Mouse (Mus musculus): ENCODE data around the gene Proser3. TPM values are rescaled to one million over a fixed set of nuclear protein-coding genes. Genes with fewer than 3 reads are reported as not detected.

Proser3 gene
- 8.5 and 10.8 TPM in 2 replicates for polyA plus RNA-seq (2012; rRNA removed)

DNA sequence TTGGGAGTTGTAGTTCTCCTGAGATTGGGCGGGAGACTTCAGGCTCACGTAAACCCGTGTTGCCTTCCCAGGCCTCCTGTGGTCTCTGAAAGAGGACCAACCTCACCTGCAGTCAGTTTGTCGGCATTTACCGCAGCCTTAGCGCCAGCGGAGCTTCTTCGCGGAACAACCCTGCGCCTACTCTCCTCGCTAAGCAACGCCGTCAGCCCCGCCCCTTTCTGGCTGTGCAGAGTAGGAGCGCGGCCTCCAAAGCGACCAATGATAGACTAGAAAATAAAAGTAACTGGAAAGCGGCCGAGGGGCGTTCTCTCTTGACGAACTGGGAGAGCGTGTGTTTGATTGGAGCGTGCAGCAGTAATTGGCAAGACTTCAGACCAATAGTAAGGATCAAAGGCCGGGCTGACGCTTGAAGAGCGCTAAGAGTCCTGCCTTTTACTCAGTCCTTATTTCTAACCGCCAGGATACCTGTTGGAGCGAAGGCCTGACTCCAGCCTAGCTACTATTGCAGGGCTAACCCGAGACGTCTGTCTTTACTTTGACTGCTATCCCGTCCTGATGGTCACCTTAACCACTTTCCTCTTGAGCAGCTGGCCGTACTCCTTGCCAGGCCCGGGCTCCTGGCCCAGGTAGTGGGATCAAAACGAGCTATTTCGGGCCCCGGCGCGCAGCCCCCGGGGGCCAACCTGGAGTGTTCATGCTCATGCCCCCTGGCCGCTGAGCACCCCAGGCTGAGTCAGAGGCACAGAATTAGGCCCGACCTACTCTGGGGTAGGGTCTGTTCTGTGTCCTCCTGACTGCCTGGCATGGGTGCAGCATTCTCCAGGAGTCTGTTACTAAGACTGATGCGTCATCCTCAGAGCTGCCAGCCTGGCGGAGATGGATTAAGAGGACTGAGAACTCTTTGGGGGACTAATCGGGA lies at the start of gene Proser3, which contains the start of gene Hspb6:
Proser3 (minus strand) TSS at position 198 of the 919 bp plus-strand sequence.
Hspb6 (plus strand) TSS at position 77 of the 919 bp plus-strand sequence.
- under 1% methylated on average over 44 of the region's 44 CpGs for WGBS
- TF ChIP-seq POLR2A (IDR thresholded peaks at IDR 0.05; ENCODE audit: low read depth, low read length) (peak; percentile 54), CTCF (IDR thresholded peaks at IDR 0.05; ENCODE audit: extremely low read depth, insufficient read depth, insufficient read length, insufficient replicate concordance) (0 out of 2 replicates have a peak, but pooled peaks have one; percentile 5)
- H3K36me3 ChIP-seq (ENCODE audit: control insufficient read depth, insufficient read depth, low read length), result peaks cover 16% of the 10 kb centered on the region
- DNase-seq (ENCODE audit: low read depth in 1 of 2, low spot score in 2 of 2), result peak; percentile 94 to 97
- H3K4me3 ChIP-seq (ENCODE audit: extremely low read depth, insufficient read depth, insufficient read length), result peak within 1 kb of the TSS; percentile 87
- peak within 1 kb of the TSS; percentile 99 for H3K27ac ChIP-seq (ENCODE audit: insufficient read depth, low read length)
- H3K4me1 ChIP-seq (ENCODE audit: control insufficient read depth, insufficient read depth, insufficient read length), result peaks cover 5% of the 10 kb centered on the region
- H3K27me3 ChIP-seq (ENCODE audit: control insufficient read depth, insufficient read depth, low read length), result no peaks in the 10 kb centered on the region

DNA sequence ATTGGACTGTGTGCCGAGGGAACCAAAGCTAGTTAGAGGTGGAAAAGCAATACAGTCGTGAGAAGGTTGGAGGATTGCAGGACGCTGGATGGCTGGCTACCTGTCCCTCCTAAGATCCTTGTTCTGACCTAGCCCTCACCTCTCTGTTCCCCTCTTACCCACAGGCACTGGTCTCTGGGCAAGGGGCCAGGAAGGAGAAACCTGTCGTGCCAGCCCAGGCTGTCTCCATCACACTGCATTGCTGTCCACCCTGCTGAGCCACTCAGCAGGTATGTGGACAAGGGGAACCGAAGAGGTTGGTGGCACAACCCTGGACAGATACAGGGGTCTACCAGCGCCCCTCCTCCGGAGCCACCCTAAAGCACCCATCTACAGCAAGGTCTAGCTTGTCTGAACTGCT lies 48.6 kb upstream of the Proser3 start:
- Histone ChIP-seq H3K4me1 (ENCODE audit: control insufficient read depth, insufficient read depth, insufficient read length) (no peaks in the 10 kb centered on the region), H3K27me3 (ENCODE audit: control insufficient read depth, insufficient read depth, low read length) (no peaks in the 10 kb centered on the region), H3K36me3 (ENCODE audit: control insufficient read depth, insufficient read depth, low read length) (no peaks in the 10 kb centered on the region), H3K4me3 (ENCODE audit: extremely low read depth, insufficient read depth, insufficient read length) (no peak overlapping the region), H3K27ac (ENCODE audit: insufficient read depth, low read length) (no peak overlapping the region)
- no peak for DNase-seq (ENCODE audit: low read depth in 1 of 2, low spot score in 2 of 2)
- TF ChIP-seq CTCF (IDR thresholded peaks at IDR 0.05; ENCODE audit: extremely low read depth, insufficient read depth, insufficient read length, insufficient replicate concordance), result no peak
- no peak for TF ChIP-seq POLR2A (IDR thresholded peaks at IDR 0.05; ENCODE audit: low read depth, low read length)
- 79% methylated on average over 7 of the region's 7 CpGs for WGBS

DNA sequence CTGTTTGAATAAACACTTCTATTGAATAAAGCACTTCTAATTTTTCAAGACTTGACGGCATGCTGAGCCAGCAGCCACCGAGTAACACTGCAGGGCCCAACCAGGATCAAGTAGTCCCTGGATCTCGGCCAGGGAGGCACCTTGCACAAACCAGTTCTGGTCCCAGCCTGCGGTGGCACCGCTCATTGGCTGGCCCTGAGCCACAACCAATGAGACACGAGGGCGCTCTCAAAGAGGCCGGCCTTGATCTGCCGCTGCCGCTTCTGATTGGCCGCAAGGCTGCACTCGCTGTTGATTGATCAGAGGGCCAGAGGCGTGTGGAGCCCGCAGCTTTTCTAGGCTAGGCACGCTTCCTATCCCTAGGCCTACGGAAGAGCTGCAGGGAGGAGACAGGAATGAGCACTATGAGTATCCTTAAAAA lies 47.8 kb upstream of the Proser3 start:
- H3K36me3 ChIP-seq (ENCODE audit: control insufficient read depth, insufficient read depth, low read length), result no peaks in the 10 kb centered on the region
- TF ChIP-seq POLR2A (IDR thresholded peaks at IDR 0.05; ENCODE audit: low read depth, low read length), result no peak
- TF ChIP-seq CTCF (IDR thresholded peaks at IDR 0.05; ENCODE audit: extremely low read depth, insufficient read depth, insufficient read length, insufficient replicate concordance), result no peak
- H3K27me3 ChIP-seq (ENCODE audit: control insufficient read depth, insufficient read depth, low read length), result no peaks in the 10 kb centered on the region
- DNase-seq (ENCODE audit: low read depth in 1 of 2, low spot score in 2 of 2), result peak in 1 of 2 experiments; percentile 48
- H3K4me3 ChIP-seq (ENCODE audit: extremely low read depth, insufficient read depth, insufficient read length), result no peak overlapping the region
- no peak overlapping the region for H3K27ac ChIP-seq (ENCODE audit: insufficient read depth, low read length)
- H3K4me1 ChIP-seq (ENCODE audit: control insufficient read depth, insufficient read depth, insufficient read length), result no peaks in the 10 kb centered on the region
- 4% methylated on average over 16 of the region's 16 CpGs for WGBS

DNA sequence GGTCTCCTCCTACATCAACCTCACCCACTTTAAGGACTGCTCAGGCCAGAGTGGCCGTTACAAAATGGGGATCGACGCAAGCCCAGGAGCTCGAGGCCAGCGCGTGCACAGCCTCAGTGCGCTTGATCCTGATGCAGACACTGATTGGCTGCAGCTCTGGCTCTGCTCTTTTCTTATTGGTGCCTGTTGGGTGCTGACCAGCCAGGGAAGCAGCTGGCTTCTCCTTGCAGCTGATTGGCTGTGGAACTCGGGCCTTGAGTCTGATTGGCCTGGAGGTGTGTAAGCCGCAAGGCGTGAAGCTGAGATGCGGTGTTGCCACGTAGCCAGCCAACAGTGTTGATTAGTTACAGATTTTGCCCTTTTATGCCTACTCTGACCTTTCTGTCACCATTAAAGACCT lies 46.7 kb upstream of the Proser3 start, which contains the start of gene Zbtb32:
Zbtb32 (minus strand) TSS at position 124 of the 400 bp plus-strand sequence.
- Histone ChIP-seq H3K4me3 (ENCODE audit: extremely low read depth, insufficient read depth, insufficient read length) (no peak within 1 kb of the TSS), H3K27ac (ENCODE audit: insufficient read depth, low read length) (no peak within 1 kb of the TSS), H3K27me3 (ENCODE audit: control insufficient read depth, insufficient read depth, low read length) (no peaks in the 10 kb centered on the region), H3K4me1 (ENCODE audit: control insufficient read depth, insufficient read depth, insufficient read length) (peaks cover 6% of the 10 kb centered on the region; the same call in 1 of the 2 replicates), H3K36me3 (ENCODE audit: control insufficient read depth, insufficient read depth, low read length) (no peaks in the 10 kb centered on the region)
- TF ChIP-seq CTCF (IDR thresholded peaks at IDR 0.05; ENCODE audit: extremely low read depth, insufficient read depth, insufficient read length, insufficient replicate concordance), result no peak
- no peak for TF ChIP-seq POLR2A (IDR thresholded peaks at IDR 0.05; ENCODE audit: low read depth, low read length)
- no peak for DNase-seq (ENCODE audit: low read depth in 1 of 2, low spot score in 2 of 2)
- 93% methylated on average over 12 of the region's 12 CpGs for WGBS

DNA sequence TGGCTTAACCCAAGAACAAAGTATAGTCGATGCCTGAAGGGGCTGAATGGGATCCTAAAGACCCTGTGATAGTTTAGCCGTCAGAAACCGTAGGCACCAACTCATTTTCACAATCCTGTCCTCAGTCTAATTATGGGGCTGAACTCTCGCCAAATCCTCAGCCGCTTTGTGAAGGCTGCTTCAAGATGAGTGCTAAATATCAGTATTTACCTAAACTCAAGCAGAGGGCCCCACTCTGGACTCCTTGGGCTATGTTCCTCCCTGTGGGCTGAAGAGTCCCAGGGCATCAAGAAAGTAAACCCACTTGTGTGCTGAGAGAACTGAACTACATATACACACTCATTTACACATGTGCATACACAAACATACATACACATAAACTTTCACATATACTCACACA lies 44.7 kb upstream of the Proser3 start:
- DNase-seq (ENCODE audit: low read depth in 1 of 2, low spot score in 2 of 2), result no peak
- WGBS, result 81% methylated on average over 5 of the region's 5 CpGs
- H3K4me3 ChIP-seq (ENCODE audit: extremely low read depth, insufficient read depth, insufficient read length), result no peak overlapping the region
- H3K4me1 ChIP-seq (ENCODE audit: control insufficient read depth, insufficient read depth, insufficient read length), result peaks cover 10% of the 10 kb centered on the region; the same call in 1 of the 2 replicates
- no peaks in the 10 kb centered on the region for H3K27me3 ChIP-seq (ENCODE audit: control insufficient read depth, insufficient read depth, low read length)
- H3K36me3 ChIP-seq (ENCODE audit: control insufficient read depth, insufficient read depth, low read length), result no peaks in the 10 kb centered on the region
- no peak overlapping the region for H3K27ac ChIP-seq (ENCODE audit: insufficient read depth, low read length)
- no peak for TF ChIP-seq CTCF (IDR thresholded peaks at IDR 0.05; ENCODE audit: extremely low read depth, insufficient read depth, insufficient read length, insufficient replicate concordance)
- TF ChIP-seq POLR2A (IDR thresholded peaks at IDR 0.05; ENCODE audit: low read depth, low read length), result no peak

DNA sequence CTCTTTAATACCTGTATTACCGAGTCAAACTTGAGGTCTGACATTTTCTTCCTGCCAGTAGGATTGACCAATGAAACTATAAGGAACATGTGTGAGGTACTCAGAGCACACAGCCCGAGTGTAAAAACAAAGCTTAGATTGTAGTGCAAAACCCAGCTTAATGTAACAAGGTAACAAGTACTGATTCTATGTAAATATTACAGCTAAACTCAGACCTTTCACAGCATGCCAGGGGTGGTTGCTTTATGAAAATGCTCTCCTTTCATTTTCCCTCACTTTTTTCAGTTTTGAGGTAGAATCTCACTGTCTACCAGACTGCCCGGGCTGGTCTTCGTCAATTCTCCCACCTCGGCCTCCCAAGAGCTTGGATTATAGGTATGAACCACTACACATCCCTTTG lies 44.0 kb upstream of the Proser3 start:
- peaks cover 10% of the 10 kb centered on the region; the same call in 1 of the 2 replicates for H3K4me1 ChIP-seq (ENCODE audit: control insufficient read depth, insufficient read depth, insufficient read length)
- no peak overlapping the region for H3K27ac ChIP-seq (ENCODE audit: insufficient read depth, low read length)
- no peaks in the 10 kb centered on the region for H3K27me3 ChIP-seq (ENCODE audit: control insufficient read depth, insufficient read depth, low read length)
- DNase-seq (ENCODE audit: low read depth in 1 of 2, low spot score in 2 of 2), result no peak
- H3K4me3 ChIP-seq (ENCODE audit: extremely low read depth, insufficient read depth, insufficient read length), result no peak overlapping the region
- H3K36me3 ChIP-seq (ENCODE audit: control insufficient read depth, insufficient read depth, low read length), result no peaks in the 10 kb centered on the region
- TF ChIP-seq CTCF (IDR thresholded peaks at IDR 0.05; ENCODE audit: extremely low read depth, insufficient read depth, insufficient read length, insufficient replicate concordance), result no peak
- no peak for TF ChIP-seq POLR2A (IDR thresholded peaks at IDR 0.05; ENCODE audit: low read depth, low read length)
- WGBS, result 81% methylated on average over 5 of the region's 5 CpGs
